Mouse (Mus musculus): ENCODE data around the gene Zfp972. TPM values are rescaled to one million over a fixed set of nuclear protein-coding genes. Genes with fewer than 3 reads are reported as not detected.
"Not testable (repeated sequence)": the region's sequence is repeated elsewhere in the genome, so short reads cannot be mapped to it uniquely, and the experiment has no call there.

Gene Zfp972
- total RNA-seq (2021): 1 to 10 TPM in 1 of 2 experiments, not detected in 1; 1.5 TPM

- intact Hi-C loops (cut with DNase I); DNase-seq (ENCODE audit: low spot score): not testable (repeated sequence)
These were observed at the start of gene Zfp972 for GRCm38 (mm10) chr2:177925563-177926103. TSS of gene Zfp972 (minus strand) at chr2:177925613.

- intact Hi-C loops (cut with DNase I); DNase-seq (ENCODE audit: low spot score): not testable (repeated sequence)
These were observed 49.4 kb upstream of the Zfp972 start for GRCm38 (mm10) chr2:177974814-177975213.

GRCm38 (mm10) chr2:177957145-177957544, 31.7 kb upstream of the Zfp972 start, which contains the start of gene Gm14326:
TSS of gene Gm14326 (minus strand) at chr2:177957297.
- intact Hi-C loops (cut with DNase I): not testable (repeated sequence)
- peak; percentile 83 for DNase-seq (ENCODE audit: low spot score)

- intact Hi-C loops (cut with DNase I): not testable (repeated sequence)
These were observed 31.3 kb upstream of the Zfp972 start for GRCm38 (mm10) chr2:177956734-177957133.

DNA sequence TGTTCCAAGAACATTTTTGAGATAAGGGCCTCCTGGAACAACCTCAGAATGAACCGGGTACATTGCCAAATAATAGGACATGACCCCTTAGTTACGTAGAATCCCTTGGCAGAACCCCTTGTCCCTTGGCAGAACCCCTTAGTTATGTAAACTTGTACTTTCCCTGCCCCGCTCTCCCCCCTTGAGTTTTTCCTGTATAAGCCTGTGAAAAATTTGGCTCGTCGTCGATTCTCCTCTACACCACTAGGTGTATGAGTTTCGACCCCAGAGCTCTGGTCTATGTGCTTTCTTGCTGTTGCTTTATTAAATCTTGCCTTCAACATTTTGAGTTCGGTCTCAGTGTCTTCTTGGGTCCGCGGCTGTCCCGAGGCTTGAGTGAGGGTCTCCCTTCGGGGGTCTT, 22.1 kb downstream of the Zfp972 start:
- intact Hi-C loops (cut with DNase I); DNase-seq (ENCODE audit: low spot score): not testable (repeated sequence)

More at GRCm38 (mm10) chr2:177956734-177957133, 31.3 kb upstream of the Zfp972 start:
- not testable (repeated sequence) for DNase-seq (ENCODE audit: low spot score)

DNA sequence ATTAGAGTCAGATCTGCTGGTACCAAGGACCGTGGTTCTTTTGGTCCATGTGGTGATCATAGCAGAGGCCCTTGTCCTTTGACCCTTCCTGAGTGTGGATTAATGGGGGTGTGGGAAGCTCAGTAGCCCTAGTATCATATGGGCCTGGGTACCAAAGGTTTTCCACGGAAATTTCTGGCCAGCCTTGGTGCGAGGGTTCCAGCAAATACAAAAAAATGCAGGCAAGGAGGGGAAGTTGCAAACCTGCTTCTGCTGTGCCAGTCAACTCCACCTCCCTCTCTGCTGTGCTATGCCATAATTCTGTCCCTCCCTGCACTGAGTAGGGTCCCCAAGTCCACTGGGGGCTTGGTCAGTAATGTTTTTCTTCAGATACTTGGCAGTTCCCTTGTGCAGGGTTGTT, 27.2 kb downstream of the Zfp972 start:
- DNase-seq (ENCODE audit: low spot score); intact Hi-C loops (cut with DNase I): not testable (repeated sequence)

DNA sequence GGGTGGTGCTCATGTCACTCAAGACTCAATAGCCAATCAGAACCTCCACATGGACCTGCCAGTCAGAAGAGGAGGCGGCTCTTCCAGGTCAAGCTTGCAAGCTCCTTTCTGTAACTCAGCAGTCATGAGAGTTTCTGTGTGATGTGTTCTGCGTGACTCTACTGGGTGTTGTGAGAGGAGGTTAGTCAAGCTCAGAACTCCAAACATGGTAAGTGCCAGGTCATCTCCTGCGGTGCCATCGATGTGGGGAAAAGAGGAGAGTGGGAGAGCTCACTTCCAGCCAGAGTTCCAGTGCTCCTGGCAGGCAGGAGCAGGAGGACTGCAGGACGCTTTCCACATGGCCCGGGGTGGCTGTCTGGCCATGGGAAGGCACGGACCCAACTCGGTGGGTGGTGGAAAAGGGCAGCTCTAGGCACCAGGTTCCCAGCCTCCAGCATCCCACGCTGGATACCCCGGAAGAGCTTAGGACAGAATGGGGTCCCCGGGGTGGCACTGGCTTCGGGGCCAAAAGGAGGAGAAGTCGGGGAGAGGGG, 28.3 kb downstream of the Zfp972 start, which contains the start of gene Gm14327:
Gene Gm14327 (plus strand): TSS at position 51 of the 533 bp plus-strand sequence.
- intact Hi-C loops (cut with DNase I): not testable (repeated sequence)

GRCm38 (mm10) chr2:177887743-177888142, 37.7 kb downstream of the Zfp972 start:
- intact Hi-C loops (cut with DNase I); DNase-seq (ENCODE audit: low spot score): not testable (repeated sequence)

More for the DNA sequence above, 28.3 kb downstream of the Zfp972 start, which contains the start of gene Gm14327:
- DNase-seq (ENCODE audit: low spot score): not testable (repeated sequence)

- DNase-seq (ENCODE audit: low spot score); intact Hi-C loops (cut with DNase I): not testable (repeated sequence)
These were observed 63.2 kb downstream of the Zfp972 start for GRCm38 (mm10) chr2:177862254-177862653.

Other genes with a start within 250 kb of the Zfp972 start
- gene Gm14322, start 166.3 kb downstream of the Zfp972 start, total RNA-seq (2021): 10 to 100 TPM; 18.8 to 21.0 TPM
- gene Gm14325, start 85.3 kb downstream of the Zfp972 start, total RNA-seq (2021): 10 to 100 TPM; 86.2 to 90.0 TPM
- gene Gm14327, start 28.5 kb downstream of the Zfp972 start, total RNA-seq (2021): 10 to 100 TPM; 39.5 to 49.1 TPM
- gene Gm14326, start 31.7 kb upstream of the Zfp972 start, total RNA-seq (2021): 10 to 100 TPM; 35.6 to 44.2 TPM
- gene Zfp971, start 97.7 kb upstream of the Zfp972 start, total RNA-seq (2021): 100 to 1,000 TPM in 1 of 2 experiments, 10 to 100 TPM in 1; 94.1 to 103 TPM
- 10 to 100 TPM; 12.2 to 15.3 TPM for gene Zfp931, start 152.9 kb upstream of the Zfp972 start, total RNA-seq (2021)
- gene Phactr3, start 193.4 kb upstream of the Zfp972 start, total RNA-seq (2021): 1 to 10 TPM; 1.4 to 1.5 TPM